In genomic region chr11:57800266-57800951, GRCm38 (mm10) we compare ENCODE assay signal across 8 mouse cellular contexts. TPM values are rescaled to one million over a fixed set of nuclear protein-coding genes. Genes with fewer than 3 reads are reported as not detected.
DNase-seq lines count a peak whose midpoint lies in the region; ATAC-seq and TF ChIP-seq lines count a peak whose summit lies in the region.

No protein-coding gene starts in this region.

- peak overlapping the region; percentile 90 for H3K9ac ChIP-seq in heart, embryonic 12.5 days
- H3K9ac ChIP-seq in hindbrain, embryonic 14.5 days: peak overlapping the region; percentile 60
- peak overlapping the region; percentile 85 for H3K9ac ChIP-seq in liver, embryonic 13.5 days

- peak overlapping the region; percentile 89 for H3K27ac ChIP-seq in heart, embryonic 12.5 days (ENCODE audit: poor library complexity, severe bottlenecking)
- no peak overlapping the region for H3K27ac ChIP-seq in cortical plate, adult 2 months (ENCODE audit: insufficient read depth, low read length)
- no peak overlapping the region for H3K27ac ChIP-seq in hindbrain, embryonic 14.5 days
- peak overlapping the region; percentile 58; the same call in 1 of the 2 replicates for H3K27ac ChIP-seq in liver, embryonic 13.5 days
- no peak overlapping the region for H3K27ac ChIP-seq in olfactory bulb, adult 2 months (ENCODE audit: insufficient read depth, low read depth, low read length)

- WGBS in heart, embryonic 12.5 days: 13% methylated on average over 22 of the region's 22 CpGs
- 18% methylated on average over 22 of the region's 22 CpGs for WGBS in hindbrain, embryonic 14.5 days
- 17% methylated on average over 22 of the region's 22 CpGs for WGBS in liver, embryonic 13.5 days (ENCODE audit: insufficient replicate concordance)
- 21% methylated on average over 22 of the region's 22 CpGs for WGBS in olfactory bulb, adult 2 months

- ATAC-seq in heart, embryonic 12.5 days (ENCODE audit: insufficient number of reproducible peaks, low FRiP score): no peak
- no peak for ATAC-seq in hindbrain, embryonic 14.5 days (ENCODE audit: low FRiP score)
- no peak for ATAC-seq in liver, embryonic 13.5 days (ENCODE audit: low read depth)
- no peak for ATAC-seq in activated CD4-positive, CD25-positive, alpha-beta regulatory T cell, adult 4 months

- H3K36me3 ChIP-seq in heart, embryonic 12.5 days: no peaks in the 10 kb centered on the region
- no peaks in the 10 kb centered on the region for H3K36me3 ChIP-seq in hindbrain, embryonic 14.5 days (replicated peaks; ENCODE audit: control insufficient read depth, insufficient read depth)
- H3K36me3 ChIP-seq in liver, embryonic 13.5 days: no peaks in the 10 kb centered on the region

- no peak for TF ChIP-seq POLR2A in cortical plate, adult 2 months (IDR thresholded peaks at IDR 0.05; ENCODE audit: extremely low read depth, insufficient read depth, low read length)
- TF ChIP-seq POLR2A in olfactory bulb, adult 2 months (IDR thresholded peaks at IDR 0.05; ENCODE audit: insufficient read depth, low read depth, low read length): no peak

- peak overlapping the region; percentile 90 for H3K4me2 ChIP-seq in heart, embryonic 12.5 days
- peak overlapping the region; percentile 97 for H3K4me2 ChIP-seq in hindbrain, embryonic 14.5 days (replicated peaks)
- H3K4me2 ChIP-seq in liver, embryonic 13.5 days: peak overlapping the region; percentile 100

- no peak for TF ChIP-seq CTCF in cortical plate, adult 2 months (IDR thresholded peaks at IDR 0.05; ENCODE audit: extremely low read depth, insufficient read depth, low read length)
- no peak for TF ChIP-seq CTCF in olfactory bulb, adult 2 months (IDR thresholded peaks at IDR 0.05; ENCODE audit: insufficient read depth, low read depth, low read length)

- no peaks in the 10 kb centered on the region for H3K27me3 ChIP-seq in heart, embryonic 12.5 days (replicated peaks)
- H3K27me3 ChIP-seq in hindbrain, embryonic 14.5 days (ENCODE audit: control insufficient read depth, insufficient read depth, low read length): no peaks in the 10 kb centered on the region
- peaks cover 27% of the 10 kb centered on the region for H3K27me3 ChIP-seq in liver, embryonic 13.5 days

- peaks cover 28% of the 10 kb centered on the region for H3K4me1 ChIP-seq in heart, embryonic 12.5 days (replicated peaks)
- H3K4me1 ChIP-seq in cortical plate, adult 2 months (ENCODE audit: control insufficient read depth, insufficient read depth, low read length): peaks cover 6% of the 10 kb centered on the region; the same call in 1 of the 2 replicates
- H3K4me1 ChIP-seq in hindbrain, embryonic 14.5 days (replicated peaks; ENCODE audit: control insufficient read depth, insufficient read depth, low read length): peaks cover 21% of the 10 kb centered on the region
- peaks cover 23% of the 10 kb centered on the region for H3K4me1 ChIP-seq in liver, embryonic 13.5 days (replicated peaks)
- peaks cover 12% of the 10 kb centered on the region for H3K4me1 ChIP-seq in olfactory bulb, adult 2 months (ENCODE audit: control insufficient read depth, insufficient read depth, low read length)

- intact Hi-C loops in heart, postnatal 25 days (cut with DNase I): no loop called here

- no peak for DNase-seq in heart, postnatal 25 days (ENCODE audit: low spot score)
- no peak for DNase-seq in hindbrain, embryonic 14.5 days (ENCODE audit: low spot score)
- no peak for DNase-seq in liver, embryonic 13.5 days
- DNase-seq in urinary bladder, adult 2 months (ENCODE audit: low spot score): no peak

- peak overlapping the region; percentile 99 for H3K4me3 ChIP-seq in heart, embryonic 12.5 days
- H3K4me3 ChIP-seq in cortical plate, adult 2 months (ENCODE audit: insufficient read depth, low read length): peak overlapping the region; percentile 97
- H3K4me3 ChIP-seq in hindbrain, embryonic 14.5 days (replicated peaks; ENCODE audit: low read length): peak overlapping the region; percentile 93
- peak overlapping the region; percentile 92 for H3K4me3 ChIP-seq in liver, embryonic 13.5 days (replicated peaks)
- H3K4me3 ChIP-seq in olfactory bulb, adult 2 months (ENCODE audit: insufficient read depth, low read depth, low read length): peak overlapping the region; percentile 66

- no peaks in the 10 kb centered on the region for H3K9me3 ChIP-seq in heart, embryonic 12.5 days (replicated peaks)
- H3K9me3 ChIP-seq in hindbrain, embryonic 14.5 days (ENCODE audit: control insufficient read depth, low read length): no peaks in the 10 kb centered on the region
- H3K9me3 ChIP-seq in liver, embryonic 13.5 days (replicated peaks): no peaks in the 10 kb centered on the region

RNA-seq across cellular contexts. Expression of gene Sap30l, which starts 1.0 kb away (rescaled TPM):
- polyA plus RNA-seq in heart, embryonic 12.5 days (2016; fragmentation: Nextera tagmentation; extraction: Ambion mirVana): 15.0 and 17.3 TPM in 2 replicates
- 10 to 100 TPM; 37.2 to 40.7 TPM for total RNA-seq in heart, postnatal 25 days (2021)
- polyA plus RNA-seq in cortical plate, adult 2 months (2012; rRNA removed): 37.7 and 40.0 TPM in 2 replicates
- polyA plus RNA-seq in hindbrain, embryonic 14.5 days (2014; fragmentation: Nextera tagmentation; extraction: Ambion mirVana): 12.6 and 15.5 TPM in 2 replicates
- 3.3 and 3.5 TPM in 2 replicates for polyA plus RNA-seq in liver, embryonic 13.5 days (2015; fragmentation: Nextera tagmentation; extraction: Ambion mirVana)
- polyA plus RNA-seq in olfactory bulb, adult 2 months (2012; ENCODE audit: insufficient read depth, insufficient read length, low replicate concordance, missing spikeins): not detected in 2 replicates
- 1 to 10 TPM; 5.4 to 7.7 TPM for polyA plus RNA-seq in activated CD4-positive, CD25-positive, alpha-beta regulatory T cell, adult 4 months (2017; shearing (Covaris generic))
- polyA plus RNA-seq in urinary bladder, adult 2 months (2012; rRNA removed): 23.5 and 27.8 TPM in 2 replicates

RNA-seq across cellular contexts. Expression of gene Hand1, which starts 32.2 kb away (rescaled TPM):
- 62.0 and 66.2 TPM in 2 replicates for polyA plus RNA-seq in heart, embryonic 12.5 days (2016; fragmentation: Nextera tagmentation; extraction: Ambion mirVana)
- not detected for total RNA-seq in heart, postnatal 25 days (2021)
- not detected in 2 replicates for polyA plus RNA-seq in cortical plate, adult 2 months (2012; rRNA removed)
- polyA plus RNA-seq in hindbrain, embryonic 14.5 days (2014; fragmentation: Nextera tagmentation; extraction: Ambion mirVana): not detected in 2 replicates
- 0.48 and 0.58 TPM in 2 replicates for polyA plus RNA-seq in liver, embryonic 13.5 days (2015; fragmentation: Nextera tagmentation; extraction: Ambion mirVana)
- polyA plus RNA-seq in olfactory bulb, adult 2 months (2012; ENCODE audit: insufficient read depth, insufficient read length, low replicate concordance, missing spikeins): not detected in 2 replicates
- not detected for polyA plus RNA-seq in activated CD4-positive, CD25-positive, alpha-beta regulatory T cell, adult 4 months (2017; shearing (Covaris generic))
- 0.69 and 1.1 TPM in 2 replicates for polyA plus RNA-seq in urinary bladder, adult 2 months (2012; rRNA removed)

Comparison
In these comparisons a context has a peak if more than half of its experiments do, and no peak if none do; other contexts are left out.
1. H3K27ac ChIP-seq: peak in heart, embryonic 12.5 days (single experiment) and liver, embryonic 13.5 days (single experiment); none in cortical plate, adult 2 months (single experiment), hindbrain, embryonic 14.5 days (single experiment) and olfactory bulb, adult 2 months (single experiment).
2. RNA of gene Hand1, which starts 32.2 kb away (polyA plus RNA-seq): 62.0 to 66.2 TPM in heart, embryonic 12.5 days; 0.69 to 1.1 TPM in urinary bladder, adult 2 months, 0.48 to 0.58 TPM in liver, embryonic 13.5 days, not detected in cortical plate, adult 2 months, not detected in hindbrain, embryonic 14.5 days, not detected in olfactory bulb, adult 2 months and not detected in activated CD4-positive, CD25-positive, alpha-beta regulatory T cell, adult 4 months; every median in the first group is over 10 times any median in the second.
3. Peak in every context shown above with its lines, with median percentiles within 50 percentile points of each other: H3K4me2 ChIP-seq, H3K4me3 ChIP-seq and H3K9ac ChIP-seq.